Mouse (Mus musculus): ENCODE results near the gene Gm49510.

GRCm38 (mm10) chr15:78895741-78896140 is 3.7 kb upstream of the Gm49510 start:
- TF ChIP-seq POLR2A (IDR thresholded peaks at IDR 0.05; ENCODE audit: borderline replicate concordance, extremely low read depth, low read depth, low read length) (no peak), CTCF (IDR thresholded peaks at IDR 0.05; ENCODE audit: insufficient read depth, low read length) (no peak)

Measured in lung, adult 2 months (tissue).